Mouse (Mus musculus): ENCODE results near the gene Nnat. TPM values are rescaled to one million over a fixed set of nuclear protein-coding genes. Genes with fewer than 3 reads are reported as not detected.

Nnat gene
- polyA plus RNA-seq (2015; fragmentation: Nextera tagmentation; extraction: Ambion mirVana) = 6,864 and 7,318 TPM in 2 replicates

GRCm38 (mm10) chr2:157559858-157560257, at the start of gene Nnat:
Nnat (plus strand) TSS chr2:157560078.
- H3K36me3 ChIP-seq = peaks cover 54% of the 10 kb centered on the region
- no peaks in the 10 kb centered on the region for H3K27me3 ChIP-seq
- H3K9ac ChIP-seq = peak within 1 kb of the TSS; percentile 75
- peaks cover 49% of the 10 kb centered on the region for H3K4me1 ChIP-seq (replicated peaks)
- WGBS = 58% methylated on average over 27 of the region's 27 CpGs
- H3K4me2 ChIP-seq = peak within 1 kb of the TSS; percentile 72
- H3K27ac ChIP-seq (replicated peaks) = peak within 1 kb of the TSS; percentile 91
- H3K9me3 ChIP-seq = peaks cover 19% of the 10 kb centered on the region; the same call in 1 of the 2 replicates
- H3K4me3 ChIP-seq = peak within 1 kb of the TSS; percentile 54
- ATAC-seq (ENCODE audit: low FRiP score, low read depth) = peak; percentile 79

GRCm38 (mm10) chr2:157512859-157513258, 47.0 kb upstream of the Nnat start:
- Histone ChIP-seq H3K9me3 (no peaks in the 10 kb centered on the region), H3K27ac (replicated peaks) (no peak overlapping the region), H3K9ac (no peak overlapping the region), H3K4me3 (no peak overlapping the region), H3K27me3 (no peaks in the 10 kb centered on the region), H3K4me2 (no peak overlapping the region), H3K36me3 (no peaks in the 10 kb centered on the region), H3K4me1 (replicated peaks) (peaks cover 37% of the 10 kb centered on the region)
- ATAC-seq (ENCODE audit: low FRiP score, low read depth) = no peak
- WGBS = 77% methylated on average over 9 of the region's 9 CpGs

GRCm38 (mm10) chr2:157513737-157514208, 46.1 kb upstream of the Nnat start:
- H3K4me3 ChIP-seq = no peak overlapping the region
- WGBS = 25% methylated on average over 9 of the region's 9 CpGs
- no peak overlapping the region for H3K9ac ChIP-seq
- no peaks in the 10 kb centered on the region for H3K36me3 ChIP-seq
- H3K9me3 ChIP-seq = no peaks in the 10 kb centered on the region
- no peaks in the 10 kb centered on the region for H3K27me3 ChIP-seq
- H3K27ac ChIP-seq (replicated peaks) = no peak overlapping the region
- no peak for ATAC-seq (ENCODE audit: low FRiP score, low read depth)
- H3K4me2 ChIP-seq = no peak overlapping the region
- peaks cover 46% of the 10 kb centered on the region for H3K4me1 ChIP-seq (replicated peaks)

GRCm38 (mm10) chr2:157514353-157514752, 45.5 kb upstream of the Nnat start:
- no peak overlapping the region for H3K4me2 ChIP-seq
- no peak for ATAC-seq (ENCODE audit: low FRiP score, low read depth)
- no peaks in the 10 kb centered on the region for H3K36me3 ChIP-seq
- H3K27me3 ChIP-seq = no peaks in the 10 kb centered on the region
- H3K9ac ChIP-seq = no peak overlapping the region
- H3K9me3 ChIP-seq = no peaks in the 10 kb centered on the region
- H3K27ac ChIP-seq (replicated peaks) = no peak overlapping the region
- no peak overlapping the region for H3K4me3 ChIP-seq
- 13% methylated on average over 4 of the region's 4 CpGs for WGBS
- H3K4me1 ChIP-seq (replicated peaks) = peaks cover 49% of the 10 kb centered on the region

- no peaks in the 10 kb centered on the region for H3K27me3 ChIP-seq
- H3K4me3 ChIP-seq = no peak overlapping the region
- H3K4me2 ChIP-seq = no peak overlapping the region
- no peaks in the 10 kb centered on the region for H3K9me3 ChIP-seq
- no peak overlapping the region; the same call in 1 of the 2 replicates for H3K27ac ChIP-seq (replicated peaks)
- no peaks in the 10 kb centered on the region for H3K36me3 ChIP-seq
- peaks cover 60% of the 10 kb centered on the region for H3K4me1 ChIP-seq (replicated peaks)
- ATAC-seq (ENCODE audit: low FRiP score, low read depth) = no peak
- H3K9ac ChIP-seq = no peak overlapping the region
- 39% methylated on average over 6 of the region's 6 CpGs for WGBS
Observed at GRCm38 (mm10) chr2:157517526-157517925, 42.4 kb upstream of the Nnat start.

GRCm38 (mm10) chr2:157518451-157518850, 41.4 kb upstream of the Nnat start:
- Histone ChIP-seq H3K36me3 (no peaks in the 10 kb centered on the region), H3K4me2 (no peak overlapping the region), H3K27ac (replicated peaks) (no peak overlapping the region), H3K9me3 (no peaks in the 10 kb centered on the region), H3K27me3 (no peaks in the 10 kb centered on the region), H3K9ac (no peak overlapping the region), H3K4me1 (replicated peaks) (peaks cover 64% of the 10 kb centered on the region), H3K4me3 (no peak overlapping the region)
- ATAC-seq (ENCODE audit: low FRiP score, low read depth) = no peak
- 34% methylated on average over 7 of the region's 7 CpGs for WGBS

- no peaks in the 10 kb centered on the region for H3K9me3 ChIP-seq
- no peak overlapping the region for H3K9ac ChIP-seq
- peaks cover 56% of the 10 kb centered on the region for H3K4me1 ChIP-seq (replicated peaks)
- ATAC-seq (ENCODE audit: low FRiP score, low read depth) = no peak
- peak overlapping the region; percentile 64 for H3K27ac ChIP-seq (replicated peaks)
- H3K4me3 ChIP-seq = no peak overlapping the region
- H3K4me2 ChIP-seq = no peak overlapping the region
- H3K36me3 ChIP-seq = no peaks in the 10 kb centered on the region
- 55% methylated on average over 6 of the region's 6 CpGs for WGBS
- H3K27me3 ChIP-seq = no peaks in the 10 kb centered on the region
Observed at GRCm38 (mm10) chr2:157519452-157519851, 40.4 kb upstream of the Nnat start.

- 12% methylated on average over 5 of the region's 5 CpGs for whole genome bisulfite sequencing
- peak; percentile 75 for ATAC-seq (ENCODE audit: low FRiP score, low read depth)
Observed at GRCm38 (mm10) chr2:157520496-157520895, 39.4 kb upstream of the Nnat start.

GRCm38 (mm10) chr2:157522556-157522955, 37.3 kb upstream of the Nnat start:
- Histone ChIP-seq H3K9ac (no peak overlapping the region), H3K9me3 (no peaks in the 10 kb centered on the region), H3K27ac (replicated peaks) (0 out of 2 replicates have a peak overlapping the region, but pooled peaks have one; percentile 23), H3K4me2 (no peak overlapping the region), H3K27me3 (no peaks in the 10 kb centered on the region), H3K4me1 (replicated peaks) (peaks cover 62% of the 10 kb centered on the region), H3K36me3 (no peaks in the 10 kb centered on the region), H3K4me3 (no peak overlapping the region)
- 13% methylated on average over 3 of the region's 3 CpGs for WGBS
- no peak for ATAC-seq (ENCODE audit: low FRiP score, low read depth)

More at GRCm38 (mm10) chr2:157520496-157520895, 39.4 kb upstream of the Nnat start:
- no peaks in the 10 kb centered on the region for H3K9me3 ChIP-seq
- H3K4me1 ChIP-seq (replicated peaks) = peaks cover 59% of the 10 kb centered on the region
- H3K9ac ChIP-seq = no peak overlapping the region
- no peak overlapping the region for H3K4me3 ChIP-seq
- H3K27ac ChIP-seq (replicated peaks) = peak overlapping the region; percentile 64
- H3K4me2 ChIP-seq = peak overlapping the region; percentile 12; the same call in 1 of the 2 replicates
- H3K27me3 ChIP-seq = no peaks in the 10 kb centered on the region
- no peaks in the 10 kb centered on the region for H3K36me3 ChIP-seq

GRCm38 (mm10) chr2:157530056-157530955, 29.6 kb upstream of the Nnat start:
- WGBS = 41% methylated on average over 13 of the region's 13 CpGs
- no peak overlapping the region for H3K4me3 ChIP-seq
- H3K27ac ChIP-seq (replicated peaks) = peak overlapping the region; percentile 78
- H3K4me1 ChIP-seq (replicated peaks) = peaks cover 49% of the 10 kb centered on the region
- peak overlapping the region; percentile 5; the same call in 1 of the 2 replicates for H3K4me2 ChIP-seq
- H3K36me3 ChIP-seq = no peaks in the 10 kb centered on the region
- no peak overlapping the region for H3K9ac ChIP-seq
- no peak for ATAC-seq (ENCODE audit: low FRiP score, low read depth)
- no peaks in the 10 kb centered on the region for H3K9me3 ChIP-seq
- H3K27me3 ChIP-seq = no peaks in the 10 kb centered on the region

GRCm38 (mm10) chr2:157531681-157532426, 28.0 kb upstream of the Nnat start:
- H3K27me3 ChIP-seq = no peaks in the 10 kb centered on the region
- H3K27ac ChIP-seq (replicated peaks) = peak overlapping the region; percentile 78
- no peak overlapping the region for H3K9ac ChIP-seq
- 32% methylated on average over 8 of the region's 8 CpGs for WGBS
- no peaks in the 10 kb centered on the region for H3K36me3 ChIP-seq
- H3K9me3 ChIP-seq = no peaks in the 10 kb centered on the region
- H3K4me1 ChIP-seq (replicated peaks) = peaks cover 50% of the 10 kb centered on the region
- H3K4me2 ChIP-seq = no peak overlapping the region
- H3K4me3 ChIP-seq = no peak overlapping the region
- ATAC-seq (ENCODE audit: low FRiP score, low read depth) = no peak

- Histone ChIP-seq H3K4me2 (no peak overlapping the region), H3K36me3 (no peaks in the 10 kb centered on the region), H3K27me3 (no peaks in the 10 kb centered on the region), H3K4me1 (replicated peaks) (peaks cover 62% of the 10 kb centered on the region), H3K9ac (no peak overlapping the region), H3K4me3 (no peak overlapping the region), H3K9me3 (no peaks in the 10 kb centered on the region), H3K27ac (replicated peaks) (no peak overlapping the region)
- ATAC-seq (ENCODE audit: low FRiP score, low read depth) = no peak
- WGBS = 72% methylated on average over 4 of the region's 4 CpGs
Observed at GRCm38 (mm10) chr2:157534163-157534562, 25.7 kb upstream of the Nnat start.
